Comparison of ENCODE assay signal across 18 mouse cellular contexts in the genomic region with DNA sequence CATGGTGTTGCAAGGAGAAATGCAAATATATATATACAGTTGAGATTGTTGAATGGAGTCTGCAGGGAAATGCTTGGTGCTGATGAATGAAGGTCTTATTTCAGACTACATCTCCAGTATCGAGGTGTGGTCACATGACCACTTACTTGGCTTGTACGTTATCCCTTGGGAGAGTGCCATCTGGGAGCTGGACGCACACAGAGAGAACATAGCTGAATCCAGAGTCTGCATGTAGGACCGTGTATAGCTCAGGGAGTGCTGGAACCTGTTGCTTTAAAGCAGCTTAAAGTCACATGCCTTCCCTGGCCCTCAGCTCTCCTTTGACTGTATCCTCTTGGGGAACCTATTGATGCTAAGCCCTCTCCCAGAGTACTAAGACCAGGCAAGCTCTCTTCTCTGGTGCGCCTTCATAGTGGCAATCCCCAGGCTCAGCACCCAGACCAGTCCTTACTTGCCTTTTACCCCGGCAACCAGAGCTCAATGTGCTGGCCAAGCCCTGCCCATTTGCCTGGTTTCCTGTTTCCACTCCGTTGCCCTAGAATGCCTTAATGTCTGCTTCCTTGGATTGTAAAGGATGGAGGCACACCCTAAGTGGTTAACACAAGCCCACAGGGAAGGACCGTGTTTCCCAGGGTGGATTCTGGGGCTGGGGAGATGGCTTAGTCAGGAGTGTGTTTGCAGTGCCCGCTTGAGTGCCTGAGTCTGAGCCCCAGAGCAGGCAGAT. TPM values are rescaled to one million over a fixed set of nuclear protein-coding genes. Genes with fewer than 3 reads are reported as not detected.
A peak's percentile ranks its signal among the peaks of the same experiment; 100 is the strongest.
DNase-seq lines count a peak whose midpoint lies in the region; ATAC-seq and TF ChIP-seq lines count a peak whose summit lies in the region.
"Had no signal": no experiment of that assay in that cellular context is flagged by ENCODE, and none has a peak within 500 bp of the region (broad histone marks: within the 10 kb centered on the region; RNA-seq: fewer than 3 reads in every experiment).

No protein-coding gene starts in this region.

- H3K4me3 ChIP-seq in ES-Bruce4 (ENCODE audit: low read depth, low read length): no peak overlapping the region
- H3K4me3 ChIP-seq in lung, embryonic 16.5 days (ENCODE audit: low read length): no peak overlapping the region
- H3K4me3 ChIP-seq in cerebellum, adult 2 months (replicated peaks; ENCODE audit: insufficient read depth, low read depth, low read length): no peak overlapping the region
- H3K4me3 ChIP-seq: erythroblast, embryonic 14.5 days; heart, embryonic 13.5 days; hindbrain, embryonic 15.5 days; limb, embryonic 13.5 days; megakaryocyte, embryonic 14.5 days had no signal

- no peaks in the 10 kb centered on the region for H3K36me3 ChIP-seq in ES-Bruce4 (ENCODE audit: control insufficient read depth, insufficient read depth, low read length, poor library complexity, severe bottlenecking)
- no peaks in the 10 kb centered on the region for H3K36me3 ChIP-seq in lung, embryonic 16.5 days (ENCODE audit: control insufficient read depth, insufficient read depth, low read length)
- H3K36me3 ChIP-seq: heart, embryonic 13.5 days; hindbrain, embryonic 15.5 days; limb, embryonic 13.5 days had no signal

- H3K27ac ChIP-seq in ES-Bruce4 (ENCODE audit: insufficient read depth, low read length): peak overlapping the region; percentile 15
- H3K27ac ChIP-seq in lung, embryonic 16.5 days (ENCODE audit: low read length): peak overlapping the region; percentile 30; the same call in 1 of the 2 replicates
- H3K27ac ChIP-seq in cerebellum, adult 2 months (ENCODE audit: insufficient read depth, low read length): no peak overlapping the region
- H3K27ac ChIP-seq: heart, embryonic 13.5 days; hindbrain, embryonic 15.5 days; kidney, postnatal 0 days; limb, embryonic 13.5 days had no signal

- TF ChIP-seq EP300 in ES-Bruce4 (IDR thresholded peaks at IDR 0.05; ENCODE audit: insufficient read depth, low read depth, low read length): no peak

- intact Hi-C loops in heart, postnatal 25 days (cut with DNase I): no loop called here

- ATAC-seq in lung, embryonic 16.5 days (ENCODE audit: low read depth): peak; percentile 49
- ATAC-seq: Patski had no signal

- 38% methylated on average over 9 of the region's 9 CpGs for WGBS in lung, embryonic 16.5 days
- 37% methylated on average over 9 of the region's 9 CpGs for WGBS in cerebellum, adult 2 months

- DNase-seq in heart, adult 9 months (ENCODE audit: low spot score in 2 of 2): peak; percentile 13 to 32
- DNase-seq in heart, postnatal 25 days (ENCODE audit: low spot score): no peak
- DNase-seq in brain, embryonic 14.5 days (ENCODE audit: low read depth): peak; percentile 50
- DNase-seq in frontal cortex, postnatal 14 days (ENCODE audit: low spot score in 2 of 2): no peak
- DNase-seq in cerebellum, adult 2 months: no peak
- no peak for DNase-seq in right cerebral cortex, postnatal 14 days
- DNase-seq: adrenal gland, adult 2 months; cerebellum, postnatal 25 days had no signal

- TF ChIP-seq CTCF in ES-Bruce4 (IDR thresholded peaks at IDR 0.05; ENCODE audit: low read depth, low read length): no peak
- no peak for TF ChIP-seq CTCF in brain, embryonic 14.5 days (IDR thresholded peaks at IDR 0.05; ENCODE audit: borderline replicate concordance, extremely low read depth, insufficient read depth, insufficient read length)
- no peak for TF ChIP-seq CTCF in cerebellum, adult 2 months (IDR thresholded peaks at IDR 0.05; ENCODE audit: borderline replicate concordance, insufficient read depth, low read depth, low read length)

- no peak for TF ChIP-seq POLR2A in ES-Bruce4 (IDR thresholded peaks at IDR 0.05; ENCODE audit: insufficient read depth, low read length)
- no peak for TF ChIP-seq POLR2A in brain, embryonic 14.5 days (IDR thresholded peaks at IDR 0.05; ENCODE audit: borderline replicate concordance, extremely low read depth, insufficient read depth, insufficient read length, poor library complexity, severe bottlenecking)
- TF ChIP-seq POLR2A in cerebellum, adult 2 months (IDR thresholded peaks at IDR 0.05; ENCODE audit: borderline replicate concordance, insufficient read depth, low read length): no peak

- no peak overlapping the region; the same call in 1 of the 2 replicates for H3K9ac ChIP-seq in ES-Bruce4 (ENCODE audit: low read depth, poor library complexity, severe bottlenecking)
- H3K9ac ChIP-seq in lung, embryonic 16.5 days (ENCODE audit: low read length): no peak overlapping the region
- H3K9ac ChIP-seq: heart, embryonic 13.5 days; hindbrain, embryonic 15.5 days; limb, embryonic 13.5 days had no signal

- H3K4me1 ChIP-seq in ES-Bruce4 (ENCODE audit: control insufficient read depth, insufficient read depth, low read length): peaks cover 9% of the 10 kb centered on the region
- peaks cover 2% of the 10 kb centered on the region for H3K4me1 ChIP-seq in lung, embryonic 16.5 days (replicated peaks; ENCODE audit: control insufficient read depth, insufficient read depth, low read length)
- 0 out of 2 replicates have a peak, but pooled peaks cover 3% of the 10 kb centered on the region for H3K4me1 ChIP-seq in cerebellum, adult 2 months (ENCODE audit: control insufficient read depth, insufficient read depth, low read length)
- H3K4me1 ChIP-seq: heart, embryonic 13.5 days had no signal

- H3K9me3 ChIP-seq in ES-Bruce4 (replicated peaks; ENCODE audit: control insufficient read depth, insufficient read depth, low read length, poor library complexity, severe bottlenecking): peaks cover 15% of the 10 kb centered on the region
- peaks cover 6% of the 10 kb centered on the region for H3K9me3 ChIP-seq in lung, embryonic 16.5 days (ENCODE audit: control insufficient read depth, low read length)
- H3K9me3 ChIP-seq: hindbrain, embryonic 15.5 days had no signal

- no peak overlapping the region for H3K4me2 ChIP-seq in lung, embryonic 16.5 days (ENCODE audit: low read depth, low read length)
- H3K4me2 ChIP-seq: heart, embryonic 13.5 days; hindbrain, embryonic 15.5 days; limb, embryonic 13.5 days had no signal

- no peaks in the 10 kb centered on the region for H3K27me3 ChIP-seq in ES-Bruce4 (ENCODE audit: control insufficient read depth, insufficient read depth, low read length, poor library complexity, severe bottlenecking)
- H3K27me3 ChIP-seq in lung, embryonic 16.5 days (ENCODE audit: control insufficient read depth, insufficient read depth, low read depth, low read length): no peaks in the 10 kb centered on the region
- H3K27me3 ChIP-seq in cerebellum, adult 2 months (ENCODE audit: control insufficient read depth, insufficient read depth, low read length): no peaks in the 10 kb centered on the region
- H3K27me3 ChIP-seq: heart, embryonic 13.5 days; hindbrain, embryonic 15.5 days; limb, embryonic 13.5 days; Patski had no signal

RNA-seq across cellular contexts. Expression of a gene that starts 53.6 kb away (rescaled TPM):
- total RNA-seq in heart, postnatal 25 days (2021): not detected
- polyA plus RNA-seq in ES-Bruce4 (2011; ENCODE audit: insufficient read depth, insufficient read length, low read depth, missing spikeins): not detected in 2 replicates
- not detected in 2 replicates for polyA plus RNA-seq in brain, embryonic 14.5 days (2012; rRNA removed)
- polyA plus RNA-seq in lung, embryonic 16.5 days (2015; fragmentation: Nextera tagmentation; extraction: Ambion mirVana): not detected in 2 replicates
- polyA plus RNA-seq in cerebellum, adult 2 months (2012; rRNA removed): 0.03 TPM in 1 of 2 replicates, not detected in the other
- total RNA-seq: layer of hippocampus, postnatal 14 days had no signal
- polyA plus RNA-seq: erythroblast, embryonic 14.5 days; heart, embryonic 13.5 days; hindbrain, embryonic 15.5 days; kidney, postnatal 0 days; limb, embryonic 13.5 days; Patski had no signal

Comparison
In these comparisons a context has a peak if more than half of its experiments do, and no peak if none do; other contexts are left out.
1. DNase-seq: peak in heart, adult 9 months (2 of 2) and brain, embryonic 14.5 days (single experiment); none in heart, postnatal 25 days (single experiment), frontal cortex, postnatal 14 days (0 of 2), cerebellum, adult 2 months (0 of 2) and right cerebral cortex, postnatal 14 days (single experiment).